Mouse (Mus musculus) thymus, adult 2 months (tissue): ENCODE data around the gene Lig4. TPM values are rescaled to one million over a fixed set of nuclear protein-coding genes. Genes with fewer than 3 reads are reported as not detected.

Source experiments
- DNase-seq: peaks from one replicate; pipeline ENCODE4 v3.0.0; 2021
- H3K27ac ChIP-seq: fragments of 200-500 bp; 2 replicates; pipeline ENCODE4 v1.5.1; 2012; ENCODE audit warnings: low read length, control low read depth; ENCODE audit not compliant: control insufficient read depth, insufficient read depth
- H3K27me3 ChIP-seq: fragments of 200-500 bp; 2 replicates; pipeline ENCODE4 v1.6.1; 2012; ENCODE audit warnings: mild to moderate bottlenecking, low read length, moderate library complexity, mixed read lengths; ENCODE audit not compliant: control insufficient read depth, insufficient read depth
- H3K36me3 ChIP-seq: fragments of 200-500 bp; 2 replicates; pipeline ENCODE4 v1.6.1; 2012; ENCODE audit warnings: mild to moderate bottlenecking, low read length, moderate library complexity; ENCODE audit not compliant: control insufficient read depth, insufficient read depth
- H3K4me1 ChIP-seq: fragments of 200-500 bp; replicated peaks from 2 replicates; pipeline ENCODE4 v1.6.1; 2012; ENCODE audit warnings: low read length; ENCODE audit not compliant: control insufficient read depth, insufficient read depth
- H3K4me3 ChIP-seq: fragments of 200-500 bp; 2 replicates; pipeline ENCODE4 v1.5.1; 2012; ENCODE audit warnings: mild to moderate bottlenecking, low read length, control low read depth, moderate library complexity; ENCODE audit not compliant: control insufficient read depth, insufficient read depth
- CTCF ChIP-seq: fragments of 200-500 bp; IDR thresholded peaks from 2 replicates; pipeline ENCODE4 v1.5.1; 2012; ENCODE audit warnings: mild to moderate bottlenecking, control low read depth, low read length, moderate library complexity, borderline replicate concordance; ENCODE audit not compliant: control insufficient read depth, poor library complexity, insufficient read depth; ENCODE audit errors: extremely low read depth
- POLR2A ChIP-seq: fragments of 200-500 bp; IDR thresholded peaks from 2 replicates; pipeline ENCODE4 v1.6.1; 2012; ENCODE audit warnings: mild to moderate bottlenecking, low read length, control low read depth, moderate library complexity; ENCODE audit not compliant: control insufficient read depth, poor library complexity, insufficient read depth; ENCODE audit errors: extremely low read depth
- WGBS: fragments of 180-500 bp; shearing (Covaris S2); methylation state at CpG from one replicate; pipeline ENCODE4 v1.1.7; 2018; 5-methylcytosine and 5-hydroxymethylcytosine counted together
- polyA plus RNA-seq: library from polyadenylated mRNA; depleted of rRNA; stranded (reverse); fragments of >200 nt; gene quantifications from 2 replicates; pipeline ENCODE4 v1.2.3, GENCODE M21; 2012; rRNA removed

Lig4 gene
- polyA plus RNA-seq, 1 experiment: 16.0 TPM

- H3K36me3 ChIP-seq: no peaks in the 10 kb centered on the region
- no peak for TF ChIP-seq POLR2A
- TF ChIP-seq CTCF: no peak
- 88% methylated on average over 14 of the region's 14 CpGs for WGBS
- no peak overlapping the region for H3K4me3 ChIP-seq
- H3K27ac ChIP-seq: no peak overlapping the region
- H3K4me1 ChIP-seq: no peaks in the 10 kb centered on the region
- H3K27me3 ChIP-seq: no peaks in the 10 kb centered on the region
- DNase-seq: no peak
Observed at GRCm38 (mm10) chr8:9929746-9930445, 47.6 kb downstream of the Lig4 start.

Other genes with a start within 250 kb of the Lig4 start
- gene Fam155a, start 206.5 kb downstream of the Lig4 start, polyA plus RNA-seq: 0.06 and 0.09 TPM in 2 replicates
- not detected in 2 replicates for gene Gm10217, start 113.4 kb downstream of the Lig4 start, polyA plus RNA-seq
- gene Abhd13, start within 50 bp of the Lig4 start, polyA plus RNA-seq: 10.5 and 10.9 TPM in 2 replicates
- 1.5 and 1.7 TPM in 2 replicates for gene Tnfsf13b, start 28.8 kb upstream of the Lig4 start, polyA plus RNA-seq
- 0.61 and 0.66 TPM in 2 replicates for gene Myo16, start 176.2 kb upstream of the Lig4 start, polyA plus RNA-seq